Mouse (Mus musculus): ENCODE data around the gene Mink1. TPM values are rescaled to one million over a fixed set of nuclear protein-coding genes. Genes with fewer than 3 reads are reported as not detected.
A peak's percentile ranks its signal among the peaks of the same experiment; 100 is the strongest.
"Not testable (repeated sequence)": the region's sequence is repeated elsewhere in the genome, so short reads cannot be mapped to it uniquely, and the experiment has no call there.

Gene Mink1
- polyA plus RNA-seq, 1 experiment from 2014 or later: 14.1 TPM

DNA sequence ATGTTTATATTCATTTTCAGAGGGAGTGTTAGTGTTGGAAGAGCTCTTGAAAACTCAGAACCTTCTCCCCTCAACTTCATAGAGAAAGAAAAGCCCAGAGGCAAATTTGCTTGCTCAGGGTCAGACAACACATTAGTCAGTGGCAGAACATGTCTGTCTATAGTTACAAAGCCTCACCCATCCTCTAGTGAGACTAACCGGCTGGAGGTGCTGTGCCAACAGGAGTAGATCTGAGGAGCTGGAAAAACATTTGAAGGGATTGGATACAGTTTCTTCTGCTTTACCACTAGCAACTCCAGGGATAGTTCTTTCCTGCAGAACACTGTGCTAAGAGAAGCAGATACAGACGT lies 769 bp upstream of the Mink1 start:
- peak overlapping the region; percentile 90 for H3K4me2 ChIP-seq
- no peak for ATAC-seq (ENCODE audit: insufficient number of reproducible peaks, low FRiP score, low TSS enrichment, low read depth)
- H3K9ac ChIP-seq: 0 out of 2 replicates have a peak overlapping the region, but pooled peaks have one; percentile 72
- no peaks in the 10 kb centered on the region for H3K27me3 ChIP-seq
- H3K4me1 ChIP-seq: peaks cover 35% of the 10 kb centered on the region
- no peaks in the 10 kb centered on the region for H3K36me3 ChIP-seq
- H3K27ac ChIP-seq: peak overlapping the region; percentile 90
- 6% methylated on average over 2 of the region's 2 CpGs for WGBS
- H3K9me3 ChIP-seq: no peaks in the 10 kb centered on the region
- peak overlapping the region; percentile 90 for H3K4me3 ChIP-seq

DNA sequence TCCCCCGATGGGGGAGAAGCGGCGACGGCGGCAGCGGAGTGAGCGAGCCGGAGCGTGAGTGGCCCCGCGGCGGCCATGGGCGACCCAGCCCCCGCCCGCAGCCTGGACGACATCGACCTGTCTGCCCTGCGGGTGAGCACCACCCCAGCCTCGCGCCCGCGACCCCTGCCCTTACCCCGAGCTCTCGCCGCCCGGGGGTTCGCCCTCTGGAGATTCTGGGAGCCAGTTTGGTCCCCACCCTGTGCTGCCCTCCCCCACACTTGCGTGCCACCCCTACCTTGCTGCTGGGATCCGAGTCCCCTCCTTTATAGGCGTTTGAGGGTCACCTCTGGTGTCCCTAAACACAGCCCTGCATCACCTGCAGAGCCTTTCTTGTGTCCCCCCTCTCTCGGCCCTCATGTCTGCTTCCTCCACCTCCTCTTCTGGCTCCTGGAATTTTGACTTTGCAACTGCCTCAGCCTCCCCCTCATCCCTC lies 351 bp downstream of the Mink1 start:
- Histone ChIP-seq H3K27me3 (no peaks in the 10 kb centered on the region), H3K4me3 (peak overlapping the region; percentile 90), H3K27ac (peak overlapping the region; percentile 90), H3K4me2 (peak overlapping the region; percentile 90), H3K4me1 (peaks cover 37% of the 10 kb centered on the region), H3K9ac (peak overlapping the region; percentile 72), H3K36me3 (peaks cover 5% of the 10 kb centered on the region; the same call in 1 of the 2 replicates), H3K9me3 (no peaks in the 10 kb centered on the region)
- peak; percentile 11; the same call in 1 of the 2 replicates for ATAC-seq (ENCODE audit: insufficient number of reproducible peaks, low FRiP score, low TSS enrichment, low read depth)
- 2% methylated on average over 19 of the region's 31 CpGs for WGBS

GRCm38 (mm10) chr11:70563470-70564275 lies 992 bp downstream of the Mink1 start:
- no peaks in the 10 kb centered on the region for H3K27me3 ChIP-seq
- under 1% methylated on average over 25 of the region's 25 CpGs for WGBS
- ATAC-seq (ENCODE audit: insufficient number of reproducible peaks, low FRiP score, low TSS enrichment, low read depth): no peak
- H3K4me3 ChIP-seq: peak overlapping the region; percentile 90
- peaks cover 37% of the 10 kb centered on the region for H3K4me1 ChIP-seq
- peak overlapping the region; percentile 90 for H3K27ac ChIP-seq
- no peaks in the 10 kb centered on the region for H3K9me3 ChIP-seq
- peaks cover 8% of the 10 kb centered on the region; the same call in 1 of the 2 replicates for H3K36me3 ChIP-seq
- peak overlapping the region; percentile 90 for H3K4me2 ChIP-seq
- H3K9ac ChIP-seq: peak overlapping the region; percentile 72

DNA sequence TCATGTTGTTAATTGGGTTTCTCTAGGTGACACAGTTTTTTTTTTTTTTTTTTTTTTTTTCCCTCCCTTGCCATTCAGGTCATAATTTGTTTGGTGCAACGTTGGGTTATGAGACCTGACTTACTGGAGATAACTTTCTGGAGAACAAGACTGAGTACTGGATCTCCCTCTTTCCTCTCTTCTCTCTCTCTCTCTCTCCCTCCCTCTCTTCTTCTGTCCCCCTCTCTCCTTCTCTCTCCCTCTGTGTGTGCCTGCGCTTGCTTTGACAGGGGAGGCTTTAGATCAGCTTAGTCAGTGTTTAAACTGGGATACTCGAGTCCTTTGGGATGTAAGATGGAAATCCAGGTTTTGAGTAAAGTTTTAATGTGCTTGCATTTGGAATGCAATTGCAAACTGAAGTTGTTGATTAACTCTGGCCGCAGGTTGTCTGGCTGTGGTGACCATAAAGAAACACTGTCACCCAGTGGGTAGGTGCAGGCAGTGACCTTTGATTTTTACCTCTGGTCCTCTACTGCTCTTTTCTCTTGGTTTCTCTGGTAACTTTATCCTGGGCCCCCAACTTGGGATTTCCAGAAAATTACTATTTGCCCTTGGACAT lies 1.7 kb downstream of the Mink1 start:
- no peak overlapping the region for H3K27ac ChIP-seq
- H3K4me2 ChIP-seq: peak overlapping the region; percentile 90
- ATAC-seq (ENCODE audit: insufficient number of reproducible peaks, low FRiP score, low TSS enrichment, low read depth): no peak
- no peak overlapping the region for H3K9ac ChIP-seq
- H3K9me3 ChIP-seq: no peaks in the 10 kb centered on the region
- H3K27me3 ChIP-seq: no peaks in the 10 kb centered on the region
- H3K4me3 ChIP-seq: peak overlapping the region; percentile 90
- WGBS: 25% methylated on average over 4 of the region's 4 CpGs
- H3K4me1 ChIP-seq: peaks cover 37% of the 10 kb centered on the region
- peaks cover 8% of the 10 kb centered on the region; the same call in 1 of the 2 replicates for H3K36me3 ChIP-seq

DNA sequence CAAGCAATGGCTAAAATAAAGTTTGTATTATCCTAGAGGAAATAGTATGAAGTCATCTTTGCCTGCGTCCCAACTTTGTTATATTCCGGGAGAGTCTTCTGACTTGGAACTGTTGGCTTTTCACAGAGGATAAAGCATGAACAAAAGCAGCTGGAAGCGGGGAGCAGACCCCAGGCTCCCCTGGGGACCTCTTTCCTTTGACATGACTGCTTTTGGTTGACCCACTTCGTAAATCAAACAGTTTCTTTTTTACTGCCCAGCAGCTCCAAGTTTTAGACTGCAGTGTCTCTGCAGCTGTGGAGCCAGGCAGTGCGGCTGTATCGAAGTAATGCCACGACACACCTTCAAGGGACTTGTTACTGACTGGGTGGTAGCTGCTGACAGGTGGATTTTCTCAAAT lies 3.9 kb downstream of the Mink1 start:
- no peak for ATAC-seq (ENCODE audit: insufficient number of reproducible peaks, low FRiP score, low TSS enrichment, low read depth)
- H3K9me3 ChIP-seq: no peaks in the 10 kb centered on the region
- no peak overlapping the region for H3K4me2 ChIP-seq
- H3K27ac ChIP-seq: no peak overlapping the region
- H3K4me3 ChIP-seq: no peak overlapping the region
- peaks cover 8% of the 10 kb centered on the region; the same call in 1 of the 2 replicates for H3K36me3 ChIP-seq
- no peaks in the 10 kb centered on the region for H3K27me3 ChIP-seq
- no peak overlapping the region for H3K9ac ChIP-seq
- 34% methylated on average over 7 of the region's 7 CpGs for WGBS
- peaks cover 37% of the 10 kb centered on the region for H3K4me1 ChIP-seq

GRCm38 (mm10) chr11:70570614-70571013 lies 7.9 kb downstream of the Mink1 start:
- not testable (repeated sequence) for H3K27ac ChIP-seq; H3K9ac ChIP-seq; H3K9me3 ChIP-seq; H3K4me3 ChIP-seq; H3K36me3 ChIP-seq; H3K27me3 ChIP-seq; ATAC-seq (ENCODE audit: insufficient number of reproducible peaks, low FRiP score, low TSS enrichment, low read depth); H3K4me2 ChIP-seq
- H3K4me1 ChIP-seq: peaks cover 20% of the 10 kb centered on the region
- WGBS: 91% methylated on average over 1 of the region's 1 CpGs

DNA sequence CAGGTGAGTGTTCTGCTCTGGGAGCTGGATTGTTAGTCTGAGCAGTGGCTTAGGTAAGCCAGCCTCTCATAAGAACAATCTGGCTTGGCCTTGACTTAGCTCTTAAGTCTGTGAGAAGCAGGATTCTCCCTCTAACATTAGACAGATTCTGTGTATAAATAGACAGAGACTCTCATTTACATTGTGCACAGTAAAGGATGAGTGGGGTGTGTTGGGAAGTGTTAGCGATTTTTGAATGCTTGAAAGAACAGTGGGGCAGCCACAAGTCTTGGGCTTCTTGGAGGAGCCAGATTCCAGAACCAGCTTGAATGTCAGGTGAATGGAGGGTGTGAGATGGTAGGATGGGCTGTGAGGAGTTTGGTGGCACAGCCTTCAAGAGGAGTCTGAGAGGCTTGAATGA lies 9.0 kb downstream of the Mink1 start:
- no peaks in the 10 kb centered on the region for H3K27me3 ChIP-seq
- 0 out of 2 replicates have a peak overlapping the region, but pooled peaks have one; percentile 17 for H3K27ac ChIP-seq
- H3K9me3 ChIP-seq: no peaks in the 10 kb centered on the region
- no peak overlapping the region for H3K9ac ChIP-seq
- no peak overlapping the region for H3K4me2 ChIP-seq
- ATAC-seq (ENCODE audit: insufficient number of reproducible peaks, low FRiP score, low TSS enrichment, low read depth): no peak
- no peak overlapping the region for H3K4me3 ChIP-seq
- H3K4me1 ChIP-seq: peaks cover 22% of the 10 kb centered on the region
- H3K36me3 ChIP-seq: peaks cover 8% of the 10 kb centered on the region; the same call in 1 of the 2 replicates
- WGBS: 91% methylated on average over 1 of the region's 1 CpGs

DNA sequence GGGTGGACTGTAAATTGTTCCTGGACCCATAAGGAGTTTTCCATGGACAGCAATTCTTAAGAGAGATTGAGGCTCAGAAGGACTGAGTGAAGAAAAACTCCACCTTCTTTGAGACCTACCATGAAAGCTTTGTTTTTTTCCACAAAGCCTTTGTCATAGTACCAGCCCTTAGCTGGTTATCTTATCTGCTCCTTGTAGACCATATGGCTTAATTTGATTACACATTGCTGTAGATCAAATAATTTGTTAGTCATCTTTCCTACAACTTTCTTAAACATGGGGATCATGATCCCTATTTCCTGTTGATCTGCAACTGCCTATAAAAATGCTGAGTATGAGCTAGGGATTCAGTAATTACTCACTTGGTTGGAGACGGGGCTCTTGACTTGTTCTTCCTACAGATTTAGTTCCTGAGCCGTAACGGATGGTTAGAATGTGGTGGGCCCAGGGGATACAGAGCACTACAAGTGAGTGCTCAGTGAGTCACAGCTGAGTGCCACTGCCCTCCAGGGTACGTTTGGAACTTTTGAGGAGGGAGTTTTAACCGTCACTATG lies 9.7 kb downstream of the Mink1 start:
- no peak overlapping the region for H3K4me3 ChIP-seq

GRCm38 (mm10) chr11:70573872-70574271 lies 11.2 kb downstream of the Mink1 start:
- peaks cover 39% of the 10 kb centered on the region for H3K4me1 ChIP-seq
- H3K4me2 ChIP-seq: no peak overlapping the region
- no peaks in the 10 kb centered on the region for H3K36me3 ChIP-seq
- 71% methylated on average over 6 of the region's 6 CpGs for WGBS
- H3K4me3 ChIP-seq: no peak overlapping the region
- no peak overlapping the region for H3K9ac ChIP-seq
- H3K9me3 ChIP-seq: no peaks in the 10 kb centered on the region
- H3K27ac ChIP-seq: no peak overlapping the region
- H3K27me3 ChIP-seq: no peaks in the 10 kb centered on the region
- ATAC-seq (ENCODE audit: insufficient number of reproducible peaks, low FRiP score, low TSS enrichment, low read depth): no peak

More for the DNA sequence above, 9.7 kb downstream of the Mink1 start:
- Histone ChIP-seq H3K36me3 (peaks cover 8% of the 10 kb centered on the region; the same call in 1 of the 2 replicates), H3K4me2 (no peak overlapping the region), H3K9me3 (no peaks in the 10 kb centered on the region), H3K4me1 (peaks cover 25% of the 10 kb centered on the region), H3K9ac (no peak overlapping the region), H3K27me3 (no peaks in the 10 kb centered on the region), H3K27ac (no peak overlapping the region)
- ATAC-seq (ENCODE audit: insufficient number of reproducible peaks, low FRiP score, low TSS enrichment, low read depth): no peak
- WGBS: 48% methylated on average over 5 of the region's 5 CpGs

DNA sequence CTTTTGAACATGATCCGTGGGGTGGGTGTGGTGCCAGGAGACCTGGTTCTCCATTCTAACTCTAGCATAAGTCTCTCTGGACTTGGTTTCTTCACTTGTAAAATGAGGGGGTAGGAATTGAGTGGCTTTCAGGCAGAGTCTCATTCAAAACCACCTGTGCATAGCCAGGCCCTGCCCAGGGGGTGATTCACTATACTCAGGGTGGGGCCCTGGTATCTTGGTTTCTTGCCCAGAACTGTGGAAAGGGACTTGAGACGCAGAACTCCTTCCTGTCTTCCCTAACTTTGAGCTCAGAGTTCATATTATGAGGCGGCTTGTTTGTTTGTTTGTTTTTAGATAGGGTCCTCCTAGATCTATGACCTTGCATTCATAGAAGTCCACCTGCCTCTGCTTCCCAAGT lies 14.5 kb downstream of the Mink1 start:
- Histone ChIP-seq H3K4me2 (no peak overlapping the region), H3K4me1 (peaks cover 57% of the 10 kb centered on the region), H3K36me3 (no peaks in the 10 kb centered on the region), H3K4me3 (no peak overlapping the region), H3K27me3 (no peaks in the 10 kb centered on the region), H3K9ac (no peak overlapping the region), H3K9me3 (no peaks in the 10 kb centered on the region), H3K27ac (peak overlapping the region; percentile 75)
- 52% methylated on average over 3 of the region's 3 CpGs for WGBS
- no peak for ATAC-seq (ENCODE audit: insufficient number of reproducible peaks, low FRiP score, low TSS enrichment, low read depth)

DNA sequence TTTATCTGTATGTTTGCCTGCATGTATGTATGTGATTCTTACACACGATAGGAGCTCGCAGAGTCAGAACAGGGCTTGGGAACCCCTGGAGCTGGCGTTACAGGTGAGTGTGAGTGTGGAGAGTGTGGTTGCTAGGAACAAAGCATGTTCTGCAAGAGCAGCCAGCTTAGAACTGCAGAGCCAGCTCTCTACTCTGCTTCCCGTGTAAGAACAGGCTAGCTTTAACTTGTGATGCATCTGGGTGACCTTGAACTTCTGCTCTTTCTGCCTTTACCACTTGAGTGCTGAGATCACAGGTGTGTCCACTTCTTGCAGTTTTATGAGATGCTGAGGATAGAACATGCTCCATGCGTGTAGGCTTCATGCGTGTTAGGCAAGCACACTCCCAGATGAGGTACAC lies 16.3 kb downstream of the Mink1 start:
- peaks cover 64% of the 10 kb centered on the region for H3K4me1 ChIP-seq
- no peak overlapping the region for H3K4me3 ChIP-seq
- 78% methylated on average over 6 of the region's 6 CpGs for WGBS
- H3K9ac ChIP-seq: no peak overlapping the region
- no peaks in the 10 kb centered on the region for H3K27me3 ChIP-seq
- H3K27ac ChIP-seq: peak overlapping the region; percentile 75
- no peaks in the 10 kb centered on the region for H3K36me3 ChIP-seq
- H3K9me3 ChIP-seq: no peaks in the 10 kb centered on the region
- H3K4me2 ChIP-seq: no peak overlapping the region
- no peak for ATAC-seq (ENCODE audit: insufficient number of reproducible peaks, low FRiP score, low TSS enrichment, low read depth)

Measured in limb, embryonic 15.5 days (tissue).